Mouse (Mus musculus): Measurements from ENCODE around the gene Ppm1h. TPM values are rescaled to one million over a fixed set of nuclear protein-coding genes. Genes with fewer than 3 reads are reported as not detected.
"Not testable (repeated sequence)": the region's sequence is repeated elsewhere in the genome, so short reads cannot be mapped to it uniquely, and the experiment has no call there.

Gene Ppm1h
- total RNA-seq, 2 experiments from 2014 or later: 97.9 to 105 TPM

DNA sequence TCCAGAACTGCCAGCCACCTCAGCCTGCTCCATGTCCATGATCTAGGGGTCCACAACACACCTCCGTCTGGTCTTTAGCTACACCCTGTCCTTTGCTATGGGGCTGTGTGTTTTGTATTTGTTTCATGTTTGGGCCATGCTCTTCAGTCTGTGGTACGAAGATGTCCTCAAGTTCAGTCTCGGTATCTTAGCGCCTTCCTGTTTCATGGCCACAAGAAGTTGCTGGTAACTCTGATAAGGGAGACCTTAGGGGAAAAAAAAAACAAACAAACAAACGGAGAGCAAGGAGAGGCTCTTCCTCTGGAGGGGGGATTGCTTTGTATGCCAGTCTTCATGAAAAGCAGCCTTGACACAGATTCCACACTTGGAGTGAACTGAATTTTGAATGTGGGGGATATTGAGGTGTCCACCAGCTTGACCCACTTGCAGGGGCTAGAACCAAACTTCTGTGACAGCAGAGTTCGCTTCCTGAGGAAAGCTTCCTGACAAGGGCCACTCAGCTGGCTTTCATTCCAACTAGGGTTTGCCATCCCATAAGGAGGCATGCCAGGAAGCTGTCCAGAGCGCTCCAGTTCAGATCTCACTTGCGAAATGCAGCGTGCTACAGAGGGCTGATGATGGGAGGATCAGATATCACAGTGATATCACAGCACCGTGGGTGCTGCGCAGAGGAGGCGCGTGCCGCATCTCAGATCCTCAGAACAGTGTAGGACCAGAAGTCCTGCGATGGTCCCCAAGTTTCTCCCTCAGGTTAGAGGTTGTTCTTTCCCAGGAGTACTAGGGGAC lies 254.7 kb downstream of the Ppm1h start:
- intact Hi-C loops (cut with DNase I): loop anchor here (5.0 kb wide), 2 partner anchors 54 to 126 kb away; no protein-coding TSS in a partner anchor
- Histone ChIP-seq H3K27ac (no peak overlapping the region), H3K4me3 (no peak overlapping the region)
- TF ChIP-seq CTCF (IDR thresholded peaks at IDR 0.05): no peak
- DNase-seq (ENCODE audit: extremely low spot score in 1 of 2, low spot score in 2 of 2): no peak

DNA sequence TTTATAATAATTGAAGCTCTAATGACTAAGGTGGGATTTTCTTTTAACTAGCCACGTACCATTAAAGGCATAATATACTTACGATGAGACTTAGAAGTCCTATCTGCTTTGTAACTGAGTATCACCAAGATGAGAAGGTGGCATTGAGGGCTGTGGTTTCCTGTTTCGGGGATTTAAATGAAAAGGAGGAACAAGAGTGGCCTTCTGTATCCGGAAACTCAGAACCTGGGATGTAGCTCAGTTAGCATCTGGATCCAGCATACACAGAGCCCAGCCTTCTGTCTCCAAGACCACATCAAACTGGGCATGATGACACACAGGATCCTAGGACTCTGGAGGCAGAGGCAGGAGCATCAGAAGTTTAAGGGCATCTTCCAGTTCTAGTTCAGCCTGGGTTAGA lies 256.8 kb downstream of the Ppm1h start:
- H3K4me3 ChIP-seq; intact Hi-C loops (cut with DNase I); H3K27ac ChIP-seq; DNase-seq (ENCODE audit: extremely low spot score in 1 of 2, low spot score in 2 of 2): not testable (repeated sequence)

DNA sequence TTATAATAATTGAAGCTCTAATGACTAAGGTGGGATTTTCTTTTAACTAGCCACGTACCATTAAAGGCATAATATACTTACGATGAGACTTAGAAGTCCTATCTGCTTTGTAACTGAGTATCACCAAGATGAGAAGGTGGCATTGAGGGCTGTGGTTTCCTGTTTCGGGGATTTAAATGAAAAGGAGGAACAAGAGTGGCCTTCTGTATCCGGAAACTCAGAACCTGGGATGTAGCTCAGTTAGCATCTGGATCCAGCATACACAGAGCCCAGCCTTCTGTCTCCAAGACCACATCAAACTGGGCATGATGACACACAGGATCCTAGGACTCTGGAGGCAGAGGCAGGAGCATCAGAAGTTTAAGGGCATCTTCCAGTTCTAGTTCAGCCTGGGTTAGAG lies 258.8 kb downstream of the Ppm1h start:
- DNase-seq (ENCODE audit: extremely low spot score in 1 of 2, low spot score in 2 of 2); H3K27ac ChIP-seq; intact Hi-C loops (cut with DNase I); H3K4me3 ChIP-seq: not testable (repeated sequence)

DNA sequence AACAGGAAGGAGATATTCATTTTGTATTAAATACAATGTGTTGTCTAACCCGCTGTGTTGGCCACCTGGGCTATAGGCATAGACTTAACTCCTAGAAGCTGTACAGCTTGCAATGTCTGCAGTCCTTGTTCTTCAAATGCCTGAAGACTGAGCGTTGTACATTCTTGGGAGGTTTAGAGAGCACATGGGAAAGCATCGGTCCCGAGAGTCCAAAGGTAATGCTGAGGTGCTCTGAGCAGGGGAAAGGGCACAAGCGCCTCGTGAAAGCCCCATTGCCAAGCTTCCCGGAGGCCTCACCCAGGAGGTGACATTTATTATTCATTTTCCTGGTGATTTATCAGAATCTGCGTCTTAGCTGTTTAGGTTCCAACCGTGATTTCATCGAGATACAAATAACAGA lies 261.0 kb downstream of the Ppm1h start:
- Histone ChIP-seq H3K27ac (no peak overlapping the region), H3K4me3 (no peak overlapping the region)
- intact Hi-C loops (cut with DNase I): no loop called here
- DNase-seq (ENCODE audit: extremely low spot score in 1 of 2, low spot score in 2 of 2): no peak
- no peak for TF ChIP-seq CTCF (IDR thresholded peaks at IDR 0.05)

DNA sequence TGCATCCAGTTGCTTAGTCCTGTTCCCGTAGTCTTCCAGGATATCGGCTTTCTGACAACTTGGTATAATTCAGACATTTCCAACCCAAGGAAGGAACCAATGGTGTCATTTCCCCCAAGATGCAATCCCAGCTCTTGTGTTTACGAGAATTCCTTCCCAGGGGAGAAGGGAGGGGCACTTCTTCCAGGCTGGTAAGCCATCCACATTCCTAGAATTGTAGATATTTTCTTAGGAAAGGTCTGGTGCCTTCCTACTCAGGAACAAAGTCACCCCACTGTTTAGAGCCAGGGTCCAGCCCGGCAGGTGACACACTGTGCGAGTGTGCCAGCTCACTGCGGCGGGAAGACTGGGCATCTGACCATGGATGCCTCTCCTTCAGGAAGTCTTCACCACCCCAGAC lies 264.2 kb downstream of the Ppm1h start:
- DNase-seq (ENCODE audit: extremely low spot score in 1 of 2, low spot score in 2 of 2): no peak
- Histone ChIP-seq H3K4me3 (no peak overlapping the region), H3K27ac (no peak overlapping the region)
- intact Hi-C loops (cut with DNase I): no loop called here
- TF ChIP-seq CTCF (IDR thresholded peaks at IDR 0.05): no peak

DNA sequence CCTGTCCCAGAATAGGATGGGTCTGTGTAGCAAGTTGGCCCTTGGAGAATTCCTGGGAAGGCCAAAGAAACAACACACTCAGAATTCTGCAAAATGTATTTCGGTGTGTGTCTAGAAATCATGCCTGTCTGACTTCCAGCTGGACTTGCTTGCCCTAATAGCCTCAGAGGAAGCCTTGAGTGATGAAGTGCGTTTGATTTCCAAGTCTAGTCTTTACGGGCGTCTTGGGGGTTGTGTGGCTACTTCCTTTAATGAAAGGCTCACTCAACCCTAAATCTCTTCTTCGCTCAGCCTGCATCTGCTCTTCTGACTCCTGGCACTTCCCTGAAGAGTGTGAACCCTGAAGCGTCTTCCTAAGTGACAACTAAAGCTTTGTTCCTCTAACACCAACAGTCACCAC lies 265.3 kb downstream of the Ppm1h start:
- Histone ChIP-seq H3K4me3 (no peak overlapping the region), H3K27ac (no peak overlapping the region)
- no peak for DNase-seq (ENCODE audit: extremely low spot score in 1 of 2, low spot score in 2 of 2)
- intact Hi-C loops (cut with DNase I): no loop called here
- TF ChIP-seq CTCF (IDR thresholded peaks at IDR 0.05): no peak

DNA sequence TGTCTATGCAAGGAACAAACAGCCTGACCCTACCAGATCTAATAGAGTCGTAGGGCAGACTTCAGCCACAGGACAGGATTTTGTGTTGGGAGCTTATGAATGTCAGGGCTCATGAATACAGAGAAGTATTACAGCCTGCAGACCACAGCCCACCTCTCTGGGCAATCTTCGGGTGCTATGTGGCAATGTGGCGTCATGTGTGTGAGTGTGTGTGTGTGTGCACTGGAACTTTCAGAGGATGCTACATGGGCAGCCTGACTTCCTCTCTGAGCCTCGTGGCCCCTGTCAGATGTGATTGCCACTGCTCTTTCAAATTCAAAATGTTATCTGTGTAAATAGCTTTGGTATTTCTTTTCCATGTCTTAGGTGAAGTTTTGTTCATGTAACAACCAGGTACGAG lies 266.3 kb downstream of the Ppm1h start:
- TF ChIP-seq CTCF (IDR thresholded peaks at IDR 0.05): no peak
- H3K4me3 ChIP-seq: no peak overlapping the region
- intact Hi-C loops (cut with DNase I): no loop called here
- DNase-seq (ENCODE audit: extremely low spot score in 1 of 2, low spot score in 2 of 2): no peak
- H3K27ac ChIP-seq: no peak overlapping the region

DNA sequence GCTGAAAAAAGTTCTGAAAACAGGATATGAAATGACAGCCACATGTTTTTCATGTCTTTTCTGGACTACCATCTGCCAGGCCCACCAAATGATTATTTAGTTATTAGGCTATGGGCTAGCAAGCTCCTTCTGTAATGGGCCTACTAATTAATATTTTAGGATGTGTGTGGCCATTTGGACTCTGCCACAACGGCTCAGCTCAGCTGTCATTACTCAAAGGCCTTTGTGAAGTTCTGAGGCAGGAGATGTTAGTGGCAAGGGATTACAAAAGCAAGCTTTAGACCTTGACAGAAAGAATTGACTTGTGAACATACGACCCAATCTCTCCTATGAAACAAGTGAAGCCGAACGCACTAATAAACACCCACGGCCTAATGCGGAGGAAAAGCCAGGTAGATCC lies 272.4 kb downstream of the Ppm1h start:
- no peak overlapping the region for H3K4me3 ChIP-seq
- TF ChIP-seq CTCF (IDR thresholded peaks at IDR 0.05): no peak
- intact Hi-C loops (cut with DNase I): no loop called here
- DNase-seq (ENCODE audit: extremely low spot score in 1 of 2, low spot score in 2 of 2): no peak
- no peak overlapping the region for H3K27ac ChIP-seq

DNA sequence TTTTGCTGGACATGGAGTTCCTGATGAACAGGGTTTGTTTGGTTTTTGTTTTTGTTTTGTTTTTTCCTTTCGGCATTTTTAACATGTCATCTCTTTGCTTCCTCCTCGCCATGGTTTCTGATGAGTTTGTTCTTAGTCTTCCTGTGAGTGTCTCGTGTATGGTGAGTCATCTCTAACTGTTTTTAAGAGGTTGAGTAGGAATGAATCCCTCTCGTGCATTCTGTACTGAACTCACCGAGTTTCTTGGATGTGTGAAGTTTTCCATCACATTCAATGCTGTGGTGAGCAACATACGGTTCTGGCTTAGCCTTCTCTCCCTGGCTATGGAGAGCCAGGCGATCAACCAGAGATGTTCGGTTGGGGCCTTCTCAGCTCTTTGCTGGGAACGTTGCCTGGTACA lies 275.0 kb downstream of the Ppm1h start:
- DNase-seq (ENCODE audit: extremely low spot score in 1 of 2, low spot score in 2 of 2): no peak
- H3K4me3 ChIP-seq: no peak overlapping the region
- TF ChIP-seq CTCF (IDR thresholded peaks at IDR 0.05): no peak
- intact Hi-C loops (cut with DNase I): no loop called here
- no peak overlapping the region for H3K27ac ChIP-seq

DNA sequence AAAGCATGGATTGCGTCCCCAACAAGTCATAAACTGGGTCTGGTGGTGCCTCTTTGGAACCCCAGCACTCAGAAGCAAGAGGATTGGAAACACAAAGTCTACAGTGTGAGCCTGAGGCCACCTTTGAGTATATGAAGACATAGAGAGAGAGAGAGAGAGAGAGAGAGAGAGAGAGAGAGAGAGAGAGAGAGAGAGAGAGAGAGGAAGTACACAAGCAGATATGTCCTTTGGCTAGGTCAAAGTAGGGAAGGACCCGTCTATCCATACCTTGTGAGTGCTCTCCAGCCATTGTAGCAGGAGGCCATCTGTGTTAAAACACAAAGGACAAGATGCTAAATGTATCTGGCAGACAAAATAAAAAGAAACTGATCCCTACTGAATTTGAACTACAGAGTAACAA lies 279.4 kb downstream of the Ppm1h start:
- intact Hi-C loops (cut with DNase I): no loop called here
- H3K27ac ChIP-seq: no peak overlapping the region
- DNase-seq (ENCODE audit: extremely low spot score in 1 of 2, low spot score in 2 of 2): no peak
- H3K4me3 ChIP-seq: no peak overlapping the region
- TF ChIP-seq CTCF (IDR thresholded peaks at IDR 0.05): no peak

DNA sequence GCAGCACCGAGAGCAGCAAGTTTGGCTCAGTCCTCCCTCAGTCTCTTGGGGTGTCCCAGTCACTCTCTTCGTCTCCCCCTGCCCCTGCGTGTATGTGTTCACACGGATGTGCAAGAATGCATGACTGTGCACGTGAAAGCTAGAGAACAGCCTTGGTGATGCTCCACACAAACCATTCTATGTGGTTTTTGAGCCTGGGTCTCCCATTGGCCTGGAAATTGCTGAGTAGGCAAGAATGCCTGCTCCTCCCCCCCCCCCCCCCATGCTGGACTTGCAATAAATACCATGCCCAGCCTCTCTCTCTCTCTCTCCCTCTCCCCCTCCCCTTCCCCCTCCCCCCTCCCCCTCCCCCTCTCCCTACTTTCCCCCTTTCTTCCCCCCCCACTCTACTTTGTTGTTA lies 280.1 kb downstream of the Ppm1h start:
- no peak overlapping the region for H3K4me3 ChIP-seq
- no peak for TF ChIP-seq CTCF (IDR thresholded peaks at IDR 0.05)
- no peak for DNase-seq (ENCODE audit: extremely low spot score in 1 of 2, low spot score in 2 of 2)
- intact Hi-C loops (cut with DNase I): no loop called here
- H3K27ac ChIP-seq: no peak overlapping the region

DNA sequence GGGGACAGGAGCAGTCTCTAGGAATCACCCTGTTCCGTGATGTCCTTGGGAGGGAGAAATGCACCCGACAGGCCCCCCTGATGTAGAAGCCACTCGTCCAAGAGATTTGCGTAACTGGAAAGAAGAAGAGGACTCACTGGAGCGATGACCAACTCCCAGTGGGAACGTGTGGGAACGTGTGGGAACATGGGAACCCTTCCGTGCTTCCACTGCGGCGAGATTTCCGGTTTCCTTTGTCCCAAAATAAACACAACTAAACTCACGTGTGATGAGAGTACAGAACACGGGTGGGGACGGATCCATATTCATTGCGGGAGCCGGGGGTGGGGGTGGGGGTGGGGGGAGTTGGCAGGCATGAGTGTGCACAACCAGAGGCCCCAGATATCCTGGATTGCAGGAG lies 281.7 kb downstream of the Ppm1h start:
- H3K27ac ChIP-seq: no peak overlapping the region
- no peak for DNase-seq (ENCODE audit: extremely low spot score in 1 of 2, low spot score in 2 of 2)
- TF ChIP-seq CTCF (IDR thresholded peaks at IDR 0.05): no peak
- intact Hi-C loops (cut with DNase I): no loop called here
- H3K4me3 ChIP-seq: no peak overlapping the region

DNA sequence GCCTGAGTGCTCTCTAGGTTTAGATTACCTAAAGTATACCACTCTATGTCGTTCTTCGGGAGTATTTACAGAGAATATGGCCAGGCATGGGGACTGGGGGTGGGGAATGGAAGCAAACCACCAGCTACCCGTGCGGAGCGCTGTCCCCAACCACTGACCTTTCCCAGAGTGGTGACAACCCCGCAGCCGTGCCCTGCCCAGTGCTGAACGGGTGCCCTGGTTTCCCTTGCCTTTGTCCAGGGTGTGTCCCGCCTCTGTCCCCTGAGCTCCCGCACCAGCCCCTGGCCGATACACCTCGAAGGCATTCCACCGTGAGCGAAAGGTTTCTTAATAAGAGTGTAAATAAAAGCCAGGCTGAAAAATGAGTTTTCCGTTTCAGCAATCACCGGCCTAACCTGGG lies 282.2 kb downstream of the Ppm1h start:
- no peak for DNase-seq (ENCODE audit: extremely low spot score in 1 of 2, low spot score in 2 of 2)
- no peak overlapping the region for H3K4me3 ChIP-seq
- no peak for TF ChIP-seq CTCF (IDR thresholded peaks at IDR 0.05)
- intact Hi-C loops (cut with DNase I): no loop called here
- H3K27ac ChIP-seq: no peak overlapping the region
